Mouse (Mus musculus): Measurements from ENCODE around the gene Baz2b. TPM values are rescaled to one million over a fixed set of nuclear protein-coding genes. Genes with fewer than 3 reads are reported as not detected.

Baz2b gene
- polyA plus RNA-seq, 1 experiment from 2014 or later, result 60.4 TPM

DNA sequence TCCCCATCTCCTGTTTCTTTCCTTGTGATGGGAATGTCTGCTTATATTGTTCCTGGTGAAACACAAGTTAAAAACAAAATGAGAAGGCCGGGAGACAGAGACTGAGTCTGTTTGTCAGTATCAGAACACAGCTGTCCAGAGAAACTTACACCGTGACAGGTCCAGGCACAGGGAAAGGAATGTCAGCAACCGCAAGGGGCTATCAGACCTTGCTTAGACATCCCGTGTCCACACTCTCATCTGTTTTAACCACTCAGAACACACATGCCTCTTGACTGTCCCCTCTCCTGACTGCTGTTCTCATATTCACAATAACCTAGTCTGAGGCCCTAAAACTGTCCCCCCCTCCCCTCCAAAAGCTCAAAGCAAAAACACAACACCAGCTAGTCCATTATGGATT, 247.1 kb downstream of the Baz2b start:
- Histone ChIP-seq H3K27me3 (ENCODE audit: poor library complexity, severe bottlenecking) (no peaks in the 10 kb centered on the region), H3K9me3 (no peaks in the 10 kb centered on the region), H3K36me3 (replicated peaks) (peaks cover 64% of the 10 kb centered on the region), H3K4me3 (no peak overlapping the region), H3K27ac (no peak overlapping the region), H3K4me1 (no peaks in the 10 kb centered on the region)
- no peak for DNase-seq (ENCODE audit: extremely low spot score, low spot score)
- WGBS, result 89% methylated on average over 4 of the region's 4 CpGs

DNA sequence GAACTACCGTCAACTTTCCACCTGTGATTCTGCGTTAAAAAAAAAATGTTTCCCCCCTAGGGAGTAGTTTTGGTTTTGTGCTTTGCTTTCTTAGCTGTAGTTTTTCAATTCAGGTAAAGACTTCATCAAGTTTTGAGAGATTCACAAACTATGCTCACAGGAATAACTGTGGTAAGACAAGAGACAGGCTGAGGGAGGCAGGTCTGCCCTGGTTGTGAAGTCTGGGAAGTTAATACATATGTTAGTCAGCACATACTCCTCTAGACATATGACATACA, 249.2 kb downstream of the Baz2b start:
- Histone ChIP-seq H3K36me3 (replicated peaks) (peaks cover 66% of the 10 kb centered on the region), H3K27ac (no peak overlapping the region), H3K4me3 (no peak overlapping the region), H3K4me1 (no peaks in the 10 kb centered on the region), H3K27me3 (ENCODE audit: poor library complexity, severe bottlenecking) (no peaks in the 10 kb centered on the region), H3K9me3 (no peaks in the 10 kb centered on the region)
- no peak for DNase-seq (ENCODE audit: extremely low spot score, low spot score)
- 94% methylated on average over 2 of the region's 2 CpGs for WGBS

DNA sequence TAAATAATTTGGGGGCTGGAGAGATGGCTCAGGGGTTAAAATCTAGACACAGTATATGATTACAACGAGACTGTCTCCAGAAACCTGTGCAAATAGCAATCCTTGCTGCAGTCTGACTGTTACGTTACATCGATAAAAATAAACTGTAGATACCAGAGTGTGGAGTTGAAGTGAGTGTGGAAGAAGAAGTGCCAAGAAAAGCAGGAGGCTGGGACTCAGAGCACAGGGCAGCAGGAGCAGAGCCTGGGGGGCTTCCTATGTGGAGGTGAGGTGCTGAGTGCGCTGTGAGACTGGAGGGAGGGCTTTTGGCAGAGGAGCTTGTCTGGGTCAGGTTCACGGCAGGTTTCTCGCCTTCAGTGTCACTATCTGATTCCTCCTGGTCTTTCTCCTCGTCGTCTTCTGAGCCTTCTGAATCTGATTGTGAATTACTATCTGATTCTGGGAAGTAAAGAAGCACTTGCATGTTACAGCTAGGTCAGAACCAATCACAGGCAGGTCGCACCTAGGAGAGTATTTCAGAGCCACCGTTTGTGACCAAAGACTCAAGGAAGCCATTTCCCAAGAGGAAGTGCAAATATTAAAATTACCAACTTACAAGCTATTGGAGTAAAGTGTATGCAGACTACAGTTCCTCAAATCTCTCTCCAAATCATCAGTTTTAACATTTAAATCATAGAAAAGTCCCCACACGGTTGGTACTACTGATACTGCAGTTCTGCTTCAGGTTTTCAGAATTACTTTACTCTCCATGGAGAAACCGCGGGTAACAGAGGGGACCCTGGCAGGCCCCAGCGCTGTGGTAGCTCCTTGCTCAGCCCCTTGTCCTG, 249.8 kb downstream of the Baz2b start:
- WGBS, result 94% methylated on average over 14 of the region's 14 CpGs
- Histone ChIP-seq H3K9me3 (no peaks in the 10 kb centered on the region), H3K4me3 (no peak overlapping the region), H3K36me3 (replicated peaks) (peaks cover 67% of the 10 kb centered on the region), H3K27ac (no peak overlapping the region), H3K4me1 (no peaks in the 10 kb centered on the region), H3K27me3 (ENCODE audit: poor library complexity, severe bottlenecking) (no peaks in the 10 kb centered on the region)
- no peak for DNase-seq (ENCODE audit: extremely low spot score, low spot score)

DNA sequence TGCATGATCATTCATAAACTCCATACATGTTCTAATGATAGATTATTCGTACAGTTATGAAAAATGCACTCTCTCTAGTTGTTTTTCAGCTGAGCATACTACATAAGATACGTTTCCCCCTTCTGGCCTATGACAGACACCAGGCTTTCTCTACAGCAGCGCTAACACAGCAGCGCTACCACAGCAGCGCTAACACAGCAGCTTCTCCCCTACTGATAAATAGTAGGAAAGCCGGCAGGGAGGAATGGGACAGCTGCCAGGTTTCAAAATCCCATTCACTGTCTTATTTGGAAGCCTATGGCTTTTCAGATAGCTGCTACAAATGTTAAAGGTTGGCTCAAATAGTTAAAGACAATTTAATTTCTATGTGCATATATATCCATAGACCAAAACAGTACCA, 251.1 kb downstream of the Baz2b start:
- no peak for DNase-seq (ENCODE audit: extremely low spot score, low spot score)
- no peak overlapping the region for H3K4me3 ChIP-seq
- WGBS, result 92% methylated on average over 6 of the region's 6 CpGs
- no peaks in the 10 kb centered on the region for H3K4me1 ChIP-seq
- no peaks in the 10 kb centered on the region for H3K9me3 ChIP-seq
- H3K27me3 ChIP-seq (ENCODE audit: poor library complexity, severe bottlenecking), result no peaks in the 10 kb centered on the region
- no peak overlapping the region for H3K27ac ChIP-seq
- H3K36me3 ChIP-seq (replicated peaks), result peaks cover 78% of the 10 kb centered on the region

DNA sequence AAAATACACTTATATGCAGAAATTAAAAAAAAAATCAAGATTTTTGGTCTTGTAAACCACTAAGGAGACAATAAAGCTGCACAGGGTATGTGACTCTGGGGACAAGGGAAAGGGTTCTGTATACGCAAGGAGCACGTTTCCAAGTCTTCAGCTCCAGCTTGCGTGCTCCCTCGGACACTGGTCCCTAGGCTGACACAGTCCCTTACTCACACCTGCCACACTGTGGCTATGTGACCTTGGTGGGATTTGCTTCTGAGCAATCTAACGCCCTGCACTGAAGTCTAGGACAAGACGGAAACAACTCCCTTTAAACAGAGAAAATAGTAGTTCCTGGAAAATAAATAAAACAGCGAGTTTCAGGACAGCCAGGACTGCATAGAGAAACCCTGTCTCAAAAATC, 253.7 kb downstream of the Baz2b start:
- peaks cover 73% of the 10 kb centered on the region for H3K36me3 ChIP-seq (replicated peaks)
- DNase-seq (ENCODE audit: extremely low spot score, low spot score), result no peak
- no peaks in the 10 kb centered on the region for H3K9me3 ChIP-seq
- H3K27ac ChIP-seq, result no peak overlapping the region
- no peaks in the 10 kb centered on the region for H3K27me3 ChIP-seq (ENCODE audit: poor library complexity, severe bottlenecking)
- no peak overlapping the region for H3K4me3 ChIP-seq
- WGBS, result 95% methylated on average over 7 of the region's 7 CpGs
- H3K4me1 ChIP-seq, result no peaks in the 10 kb centered on the region

DNA sequence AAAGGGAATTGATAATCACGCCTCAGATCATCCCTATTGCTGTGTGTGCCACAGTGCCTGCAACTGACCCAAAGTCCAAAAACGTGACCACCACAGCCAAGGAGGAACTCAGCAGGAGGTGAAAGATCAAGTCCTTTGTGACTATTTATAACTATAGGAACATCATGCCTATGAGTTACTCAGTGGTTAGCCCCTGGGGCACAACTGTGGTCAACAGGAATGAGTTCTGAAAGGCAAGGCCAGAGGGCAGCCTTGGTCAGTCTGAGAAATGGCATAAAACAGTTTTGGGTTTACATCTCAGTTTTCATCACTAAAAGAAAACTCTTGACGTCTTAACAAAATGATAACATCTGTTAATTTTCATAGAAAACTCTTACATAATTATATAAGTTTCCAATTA, 254.8 kb downstream of the Baz2b start:
- H3K27me3 ChIP-seq (ENCODE audit: poor library complexity, severe bottlenecking), result no peaks in the 10 kb centered on the region
- 68% methylated on average over 3 of the region's 3 CpGs for WGBS
- H3K36me3 ChIP-seq (replicated peaks), result peaks cover 67% of the 10 kb centered on the region
- H3K4me3 ChIP-seq, result no peak overlapping the region
- no peak for DNase-seq (ENCODE audit: extremely low spot score, low spot score)
- H3K4me1 ChIP-seq, result no peaks in the 10 kb centered on the region
- no peak overlapping the region for H3K27ac ChIP-seq
- H3K9me3 ChIP-seq, result no peaks in the 10 kb centered on the region

DNA sequence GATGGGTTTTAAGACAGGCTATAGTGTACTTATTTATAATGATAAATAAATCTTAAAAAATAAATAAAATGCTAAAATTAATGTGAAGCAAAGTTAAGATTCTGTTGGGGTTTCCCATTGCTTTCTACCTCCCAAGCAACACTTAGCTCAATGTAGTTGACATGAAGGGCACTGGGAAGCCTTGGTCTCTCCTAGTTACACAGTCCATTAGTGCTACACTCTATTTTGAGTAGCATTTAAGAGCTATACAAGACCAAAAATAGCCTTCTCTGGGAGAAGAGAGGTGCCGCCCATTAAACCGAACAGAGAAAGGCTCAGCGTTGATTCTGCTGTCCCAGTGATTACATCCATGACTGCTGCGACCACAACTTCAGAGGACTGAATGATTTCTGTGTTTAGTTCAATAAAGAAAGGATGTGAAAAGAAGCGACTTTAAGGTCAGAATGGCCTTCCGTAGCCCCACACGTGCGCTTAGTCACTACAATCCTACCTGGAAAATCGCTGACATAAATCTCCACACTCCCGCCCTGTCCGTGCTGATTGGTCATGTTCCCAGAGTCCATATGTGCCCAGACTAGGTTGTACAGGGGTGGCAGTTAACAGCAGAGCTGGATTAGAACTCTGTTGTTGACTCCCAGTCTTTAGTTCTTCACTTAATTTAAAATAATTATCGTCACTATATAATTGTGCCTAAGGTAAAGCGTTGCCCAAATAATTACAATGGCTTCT, 257.2 kb downstream of the Baz2b start:
- 97% methylated on average over 13 of the region's 13 CpGs for WGBS
- Histone ChIP-seq H3K27me3 (ENCODE audit: poor library complexity, severe bottlenecking) (no peaks in the 10 kb centered on the region), H3K27ac (no peak overlapping the region), H3K4me3 (no peak overlapping the region), H3K4me1 (no peaks in the 10 kb centered on the region), H3K9me3 (no peaks in the 10 kb centered on the region), H3K36me3 (replicated peaks) (peaks cover 58% of the 10 kb centered on the region)
- no peak for DNase-seq (ENCODE audit: extremely low spot score, low spot score)

DNA sequence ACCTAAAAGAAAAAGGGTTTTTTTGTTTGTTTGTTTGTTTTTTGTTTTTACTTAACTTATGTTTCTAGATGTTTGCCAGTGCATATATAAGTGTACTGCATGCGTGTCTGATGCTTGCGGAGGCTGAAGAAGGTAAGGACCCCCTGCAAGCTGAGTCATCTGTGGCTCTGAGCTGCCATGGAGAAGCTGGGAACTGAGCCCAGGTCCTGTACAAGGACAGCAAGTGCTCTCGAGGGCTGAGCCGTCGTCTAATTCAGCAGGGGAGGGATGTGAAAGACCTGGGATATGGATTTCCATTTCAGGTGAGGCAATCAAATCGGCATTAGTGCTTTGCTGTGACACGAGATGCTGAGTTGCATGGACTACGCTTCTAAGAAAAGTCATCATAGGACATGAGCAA, 257.9 kb downstream of the Baz2b start:
- no peaks in the 10 kb centered on the region for H3K27me3 ChIP-seq (ENCODE audit: poor library complexity, severe bottlenecking)
- no peak overlapping the region for H3K27ac ChIP-seq
- H3K4me3 ChIP-seq, result no peak overlapping the region
- DNase-seq (ENCODE audit: extremely low spot score, low spot score), result no peak
- H3K9me3 ChIP-seq, result no peaks in the 10 kb centered on the region
- no peaks in the 10 kb centered on the region for H3K4me1 ChIP-seq
- H3K36me3 ChIP-seq (replicated peaks), result peaks cover 55% of the 10 kb centered on the region
- 92% methylated on average over 8 of the region's 8 CpGs for WGBS

DNA sequence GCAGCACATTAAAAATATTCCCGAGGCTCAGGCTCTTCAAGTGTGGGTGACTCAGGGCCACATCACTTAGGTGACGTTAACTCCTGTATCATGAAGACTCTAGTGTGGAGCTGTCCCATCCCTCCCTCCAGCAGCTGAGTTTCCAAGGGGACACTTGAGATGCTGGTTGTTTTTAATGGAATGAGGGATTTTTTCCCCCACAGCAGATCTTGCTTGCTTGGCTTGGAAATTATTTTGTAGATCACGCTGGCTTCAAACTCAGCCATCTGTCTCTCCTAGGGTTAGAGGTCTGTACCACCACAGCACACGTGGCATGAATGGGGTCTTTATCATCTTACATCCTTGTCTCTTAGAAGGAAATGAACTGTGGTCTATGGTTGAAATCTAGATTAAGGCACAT, 258.5 kb downstream of the Baz2b start:
- H3K27ac ChIP-seq, result no peak overlapping the region
- no peak overlapping the region for H3K4me3 ChIP-seq
- H3K27me3 ChIP-seq (ENCODE audit: poor library complexity, severe bottlenecking), result no peaks in the 10 kb centered on the region
- WGBS, result 89% methylated on average over 4 of the region's 4 CpGs
- H3K36me3 ChIP-seq (replicated peaks), result peaks cover 53% of the 10 kb centered on the region
- no peaks in the 10 kb centered on the region for H3K9me3 ChIP-seq
- H3K4me1 ChIP-seq, result no peaks in the 10 kb centered on the region
- DNase-seq (ENCODE audit: extremely low spot score, low spot score), result no peak

DNA sequence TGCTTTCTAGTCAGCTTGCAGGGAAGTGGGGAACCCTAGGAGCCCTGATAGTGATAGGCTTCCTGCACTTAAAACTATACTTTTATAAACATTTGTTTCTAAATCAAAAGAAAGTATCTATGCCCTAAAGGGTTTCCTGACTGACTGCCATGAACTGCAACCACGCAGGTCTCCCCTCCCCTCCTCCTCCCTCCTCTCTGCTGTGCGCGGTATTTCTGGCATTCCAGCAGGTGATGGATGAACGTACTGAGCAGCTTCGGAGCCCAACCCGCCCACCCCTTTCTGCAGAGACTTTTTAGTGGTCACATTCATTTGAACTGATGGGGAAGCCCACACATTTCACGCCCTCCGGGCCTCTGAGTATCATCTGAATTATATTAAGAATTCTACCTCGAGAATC, 273.3 kb downstream of the Baz2b start:
- H3K4me1 ChIP-seq, result no peaks in the 10 kb centered on the region; the same call in 1 of the 2 replicates
- no peaks in the 10 kb centered on the region for H3K9me3 ChIP-seq
- no peak overlapping the region for H3K4me3 ChIP-seq
- H3K27ac ChIP-seq, result no peak overlapping the region
- 49% methylated on average over 9 of the region's 9 CpGs for WGBS
- H3K36me3 ChIP-seq (replicated peaks), result peaks cover 61% of the 10 kb centered on the region
- no peak for DNase-seq (ENCODE audit: extremely low spot score, low spot score)
- no peaks in the 10 kb centered on the region for H3K27me3 ChIP-seq (ENCODE audit: poor library complexity, severe bottlenecking)

DNA sequence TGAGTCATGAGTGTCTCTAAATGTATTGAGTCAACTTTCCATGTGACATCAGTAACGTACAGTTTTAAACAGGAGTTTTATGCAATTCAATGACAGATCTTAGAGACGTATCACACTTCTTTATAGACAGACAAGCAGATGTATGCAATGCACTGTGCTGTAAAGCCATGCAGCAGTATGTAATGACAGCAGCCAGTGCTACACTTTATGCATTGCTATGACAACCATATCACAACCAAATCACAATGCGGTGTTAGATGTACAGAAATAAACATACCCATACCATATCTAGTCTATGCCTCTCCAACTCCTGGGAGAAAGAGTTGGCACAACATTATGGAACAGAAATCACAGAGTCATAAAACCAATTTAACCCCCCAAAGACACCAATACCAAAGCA, 276.5 kb downstream of the Baz2b start:
- peaks cover 50% of the 10 kb centered on the region for H3K36me3 ChIP-seq (replicated peaks)
- H3K4me3 ChIP-seq, result no peak overlapping the region
- no peaks in the 10 kb centered on the region; the same call in 1 of the 2 replicates for H3K4me1 ChIP-seq
- no peak for DNase-seq (ENCODE audit: extremely low spot score, low spot score)
- H3K27me3 ChIP-seq (ENCODE audit: poor library complexity, severe bottlenecking), result no peaks in the 10 kb centered on the region
- H3K27ac ChIP-seq, result no peak overlapping the region
- H3K9me3 ChIP-seq, result no peaks in the 10 kb centered on the region
- 92% methylated on average over 3 of the region's 3 CpGs for WGBS

DNA sequence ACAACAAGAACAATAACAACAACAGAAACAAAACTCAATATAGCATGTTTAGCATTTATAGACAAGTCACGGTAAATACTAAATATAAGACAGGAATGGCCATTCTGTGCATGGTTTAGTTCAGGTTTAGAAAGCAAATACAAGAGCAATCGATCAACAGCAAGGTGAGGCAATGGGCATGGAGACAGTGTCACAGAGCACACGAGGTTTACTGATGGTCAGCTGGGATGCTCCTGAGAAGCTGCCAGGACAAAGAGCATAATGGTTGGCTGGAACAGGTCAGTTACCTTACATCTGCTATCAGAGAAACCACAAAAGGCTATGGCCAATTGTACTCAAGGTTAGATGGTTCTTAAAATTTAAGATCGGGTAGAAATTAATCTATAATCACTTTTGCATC, 277.4 kb downstream of the Baz2b start:
- Histone ChIP-seq H3K9me3 (no peaks in the 10 kb centered on the region), H3K4me1 (no peaks in the 10 kb centered on the region; the same call in 1 of the 2 replicates), H3K27ac (no peak overlapping the region), H3K27me3 (ENCODE audit: poor library complexity, severe bottlenecking) (no peaks in the 10 kb centered on the region), H3K36me3 (replicated peaks) (peaks cover 55% of the 10 kb centered on the region), H3K4me3 (no peak overlapping the region)
- WGBS, result 95% methylated on average over 4 of the region's 4 CpGs
- DNase-seq (ENCODE audit: extremely low spot score, low spot score), result no peak

DNA sequence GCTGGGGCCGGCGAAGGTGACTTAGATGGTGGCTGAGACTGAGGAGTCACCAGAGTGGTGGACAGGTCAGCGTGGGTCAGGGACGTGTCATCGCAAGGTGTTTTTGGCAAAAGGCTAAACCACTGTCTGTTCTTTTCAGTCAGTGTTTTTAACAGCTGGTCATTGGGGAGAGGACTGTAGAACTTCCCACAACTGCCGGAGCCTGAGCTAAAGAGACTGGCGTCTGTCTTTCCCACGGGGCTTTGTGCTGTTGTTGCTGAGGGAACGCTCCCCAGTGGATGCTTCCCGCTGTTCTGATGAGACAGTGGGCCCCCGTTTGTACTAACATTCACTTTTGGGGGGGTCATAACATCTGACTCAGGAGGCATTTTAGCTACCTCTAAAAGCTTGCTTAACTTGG, 296.0 kb downstream of the Baz2b start:
- H3K36me3 ChIP-seq (replicated peaks), result peaks cover 93% of the 10 kb centered on the region
- H3K27me3 ChIP-seq (ENCODE audit: poor library complexity, severe bottlenecking), result no peaks in the 10 kb centered on the region
- no peak overlapping the region for H3K4me3 ChIP-seq
- no peaks in the 10 kb centered on the region for H3K9me3 ChIP-seq
- no peaks in the 10 kb centered on the region for H3K4me1 ChIP-seq
- WGBS, result 88% methylated on average over 11 of the region's 11 CpGs
- no peak overlapping the region for H3K27ac ChIP-seq
- no peak for DNase-seq (ENCODE audit: extremely low spot score, low spot score)
